Mouse (Mus musculus): ENCODE measurements around the gene Zcchc18.
"Not testable (repeated sequence)": the region's sequence is repeated elsewhere in the genome, so short reads cannot be mapped to it uniquely, and the experiment has no call there.

The Zcchc18 gene

DNA sequence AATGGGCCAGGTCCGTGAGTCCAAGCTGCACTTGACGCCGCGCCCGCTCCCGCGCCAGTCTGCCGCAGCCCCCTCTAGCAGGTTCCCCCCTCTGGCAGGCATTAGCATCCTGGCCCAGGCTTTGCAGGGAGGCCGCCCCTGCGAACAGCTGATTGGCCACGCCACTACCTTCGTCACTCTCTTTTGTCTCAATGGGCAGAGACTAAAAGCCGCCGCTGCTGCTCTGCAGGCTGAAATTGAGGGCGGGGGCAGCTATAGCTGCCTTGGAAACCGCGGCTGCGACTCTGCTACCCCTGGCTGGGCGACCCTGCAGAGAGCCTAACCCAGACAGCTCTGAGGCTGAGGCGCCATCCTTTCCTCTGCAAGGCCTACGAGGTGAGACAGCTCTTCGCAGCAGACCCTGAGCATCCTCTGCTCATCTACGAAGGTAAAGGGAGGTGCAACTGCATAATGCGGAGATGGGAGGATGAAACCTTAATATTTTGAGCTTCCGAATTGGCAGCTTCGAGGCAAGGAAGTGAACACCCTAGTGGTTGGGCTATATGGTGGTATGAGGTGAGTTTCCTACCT lies at the start of gene Zcchc18:
Gene Zcchc18, plus strand, starts transcription at position 178 of the 570 bp plus-strand sequence.
- peak; percentile 68 for DNase-seq

DNA sequence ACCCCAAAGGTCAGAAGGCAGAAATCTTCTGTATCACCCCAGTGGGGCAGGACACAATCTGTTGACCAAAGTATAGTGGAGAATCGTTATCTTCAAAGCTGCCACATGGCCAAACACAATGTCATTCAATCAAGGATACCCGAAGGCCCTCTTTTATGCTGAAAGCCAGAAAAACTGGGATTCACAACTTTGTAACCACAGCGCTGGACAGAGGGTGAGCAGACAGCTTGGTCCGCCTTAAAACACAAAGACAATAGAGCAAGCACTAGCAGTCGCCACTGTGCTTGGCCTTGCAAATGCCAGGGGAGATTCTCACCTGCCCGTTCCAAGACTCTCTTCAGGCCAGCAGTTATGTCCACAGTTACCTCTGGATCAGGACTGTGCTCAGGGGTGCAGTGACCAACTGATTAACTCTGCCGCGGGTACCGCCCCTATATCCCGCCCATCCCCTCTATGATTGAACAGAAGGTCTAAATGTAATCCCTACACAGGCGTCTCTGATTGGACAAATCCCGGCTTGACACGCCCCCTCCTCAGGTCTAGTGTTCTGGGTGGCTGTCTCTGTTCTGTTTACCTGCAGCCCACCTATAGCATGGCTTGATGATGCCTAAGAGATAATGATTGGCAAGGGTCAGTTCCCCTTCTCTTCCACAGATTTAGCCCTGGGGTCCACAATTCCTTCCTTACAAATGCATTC lies 35.2 kb upstream of the Zcchc18 start:
- peak; percentile 4 for DNase-seq

GRCm38 (mm10) chrX:136958300-136958699 lies 34.7 kb upstream of the Zcchc18 start:
- DNase-seq, result not testable (repeated sequence)

- peak; percentile 14 for DNase-seq
These were observed 33.3 kb upstream of the Zcchc18 start for GRCm38 (mm10) chrX:136959688-136960087.

DNA sequence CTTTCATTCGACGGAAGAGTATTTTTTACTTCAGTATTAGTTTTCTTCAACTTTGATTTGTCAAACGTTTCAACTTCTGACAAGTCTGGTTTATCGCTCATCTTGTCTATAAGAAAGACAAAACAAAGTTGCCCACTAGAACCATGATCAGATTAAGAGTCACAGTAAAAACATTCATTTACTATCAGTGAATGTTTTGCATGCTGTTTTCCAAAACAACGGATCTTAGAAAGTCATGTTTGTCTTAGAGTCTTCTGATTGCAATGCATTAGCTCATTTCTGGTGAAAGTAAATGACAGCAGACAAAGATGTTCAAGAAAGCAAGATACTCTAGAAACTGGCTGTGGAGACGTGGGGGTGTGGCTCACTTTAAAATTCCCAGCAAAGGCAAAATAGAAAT lies 17.6 kb upstream of the Zcchc18 start, which contains the start of gene Tmsb15b2:
Gene Tmsb15b2, minus strand, starts transcription at position 101 of the 400 bp plus-strand sequence.
- DNase-seq, result not testable (repeated sequence)

- DNase-seq, result peak; percentile 80
These were observed 16.4 kb upstream of the Zcchc18 start, which contains the start of the genes Tmsb15l and Tmsb15b1 for GRCm38 (mm10) chrX:136976424-136977084. Gene Tmsb15l, minus strand, starts transcription at chrX:136976869. Gene Tmsb15b1, minus strand, starts transcription at chrX:136976874.

GRCm38 (mm10) chrX:136978616-136979015 lies 14.3 kb upstream of the Zcchc18 start:
- DNase-seq, result no peak

DNA sequence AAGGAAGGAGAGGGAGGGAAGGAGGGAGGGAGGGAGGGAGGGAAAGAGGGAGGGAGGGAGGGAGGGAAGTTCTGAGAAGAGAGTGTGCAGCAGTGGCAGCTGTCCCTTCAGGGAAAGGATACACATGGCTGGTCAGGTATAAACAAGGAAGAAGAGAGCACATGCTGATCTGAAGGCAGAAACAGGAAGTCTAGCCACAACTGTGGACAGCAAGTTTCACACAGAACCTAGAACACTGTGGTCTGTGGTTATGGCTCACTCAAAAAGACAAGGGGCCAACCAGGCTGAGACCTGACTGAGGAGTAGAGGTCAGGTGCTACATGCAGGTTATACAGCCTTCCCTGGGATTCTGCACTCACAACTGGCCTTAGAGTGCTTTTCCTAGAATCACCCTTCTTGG lies 6.9 kb upstream of the Zcchc18 start:
- no peak for DNase-seq

GRCm38 (mm10) chrX:136991274-136991673 lies 1.7 kb upstream of the Zcchc18 start:
- DNase-seq, result no peak

- DNase-seq, result no peak
These were observed 577 bp upstream of the Zcchc18 start for GRCm38 (mm10) chrX:136992191-136992965.

GRCm38 (mm10) chrX:136993641-136994040 lies 686 bp downstream of the Zcchc18 start:
- no peak for DNase-seq

DNA sequence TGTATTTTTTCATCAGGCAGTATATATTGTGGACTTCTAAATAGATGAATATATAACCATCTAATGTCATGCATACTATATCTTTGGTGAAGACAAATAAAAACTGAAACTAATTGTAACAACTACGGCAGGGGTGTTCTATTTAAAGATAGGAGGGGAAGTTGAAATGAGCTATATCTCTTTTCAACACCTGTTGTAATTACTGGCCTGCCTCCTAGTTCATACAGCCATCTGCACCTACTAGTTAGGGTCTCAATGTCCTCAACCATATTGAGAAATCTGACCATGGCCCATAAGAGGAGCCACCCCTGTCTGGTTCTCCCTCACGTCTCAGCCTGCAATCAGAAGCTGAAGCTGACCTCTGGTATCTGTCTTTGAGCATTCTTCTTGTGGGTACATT lies 3.3 kb downstream of the Zcchc18 start:
- DNase-seq, result no peak

- peak; percentile 46 for DNase-seq
These were observed 22.2 kb downstream of the Zcchc18 start for GRCm38 (mm10) chrX:137015099-137015709.

DNA sequence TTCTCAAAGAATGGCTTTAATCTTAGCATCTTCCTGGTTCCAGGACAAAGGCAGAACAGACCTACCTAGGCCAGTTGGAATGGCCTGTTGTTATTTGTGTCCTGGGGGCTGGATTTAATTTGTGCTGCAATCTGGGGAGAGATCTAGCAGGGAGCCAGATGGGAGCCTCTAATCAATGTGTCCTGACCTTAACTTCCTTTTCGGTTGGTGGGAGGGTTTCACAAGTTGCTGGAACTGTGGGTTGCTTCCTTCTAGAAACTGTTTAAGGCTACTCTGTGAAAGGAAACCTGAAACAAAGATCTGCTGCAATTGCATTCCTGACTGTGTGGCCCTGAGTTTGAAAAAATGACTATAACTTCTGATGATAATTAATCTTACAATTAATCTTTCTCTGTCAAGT lies 24.7 kb downstream of the Zcchc18 start:
- DNase-seq, result no peak

- peak; percentile 63 for DNase-seq
These were observed 26.4 kb downstream of the Zcchc18 start for GRCm38 (mm10) chrX:137019310-137019709.

GRCm38 (mm10) chrX:137030916-137031315 lies 38.0 kb downstream of the Zcchc18 start:
- DNase-seq, result no peak

DNA sequence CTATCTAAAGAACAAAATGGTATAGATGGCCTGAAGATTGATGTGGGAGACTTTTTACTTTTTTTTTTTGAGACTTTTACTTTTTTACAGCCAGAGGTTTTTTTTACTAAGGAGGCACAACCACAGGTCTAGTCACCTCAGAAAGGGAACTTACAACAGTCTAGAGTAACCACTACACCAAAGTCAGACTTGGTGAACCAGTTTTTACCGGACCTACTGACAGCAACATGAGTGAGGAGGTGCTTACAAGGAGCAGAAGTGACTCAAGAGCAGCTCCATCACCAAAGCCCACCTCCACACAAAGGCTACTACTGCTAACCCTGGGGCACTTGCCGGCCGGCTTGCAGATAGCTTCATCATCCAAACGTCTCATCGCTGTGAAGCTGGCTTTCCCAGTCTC lies 38.8 kb downstream of the Zcchc18 start:
- DNase-seq, result no peak

GRCm38 (mm10) chrX:137034322-137034721 lies 41.4 kb downstream of the Zcchc18 start:
- DNase-seq, result no peak

DNA sequence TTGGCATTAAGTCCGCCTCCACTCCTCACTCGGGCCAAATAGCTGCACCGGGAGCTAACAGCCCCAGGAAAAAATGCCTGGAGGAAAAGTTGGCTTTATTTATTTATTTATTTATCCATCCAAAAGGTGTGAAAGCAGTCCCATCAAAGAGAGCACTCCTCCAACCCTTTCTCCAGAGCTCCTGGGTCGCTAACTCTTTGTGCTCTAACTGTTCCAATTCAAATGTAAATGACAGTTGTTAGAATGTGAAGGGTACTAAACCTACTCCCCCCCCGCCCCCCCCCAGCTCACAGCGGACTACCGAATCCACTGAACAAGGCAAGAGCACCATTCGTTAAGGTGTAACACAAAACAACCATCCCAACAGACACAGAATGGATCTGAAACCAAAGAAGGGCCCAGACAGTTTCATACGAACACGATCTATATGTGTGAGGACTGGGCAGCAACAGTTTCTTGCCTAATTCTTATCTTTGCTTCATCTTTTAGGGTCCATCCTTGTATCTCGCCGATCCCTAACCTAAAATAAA lies 44.6 kb downstream of the Zcchc18 start:
- no peak for DNase-seq

DNA sequence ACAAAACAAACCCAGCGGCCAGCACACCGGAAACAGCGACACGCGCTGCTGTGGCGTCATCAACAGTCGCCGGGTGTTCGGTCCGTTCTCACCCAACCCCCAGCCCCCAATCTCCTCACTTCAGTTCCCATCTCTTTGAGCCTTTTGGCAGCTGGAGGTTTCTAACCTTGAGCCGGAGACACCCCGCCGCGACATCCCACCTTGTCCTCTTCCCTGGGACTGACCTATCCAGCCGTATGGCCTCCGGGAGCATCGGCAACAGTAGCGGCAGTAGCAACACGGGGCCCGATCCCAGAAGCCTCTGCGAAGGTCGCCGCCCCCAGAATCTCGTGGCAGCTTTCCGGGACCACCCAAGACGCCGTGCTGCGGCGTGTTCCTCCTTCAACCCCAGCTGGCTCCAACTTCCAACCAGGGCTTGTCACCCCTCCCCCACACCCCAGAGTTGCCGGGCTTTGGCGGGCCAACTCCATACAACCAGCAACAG lies 45.1 kb downstream of the Zcchc18 start, which contains the start of gene Slc25a53:
Gene Slc25a53, minus strand, starts transcription at position 303 of the 484 bp plus-strand sequence.
- peak; percentile 84 for DNase-seq

GRCm38 (mm10) chrX:137038502-137038901 lies 45.5 kb downstream of the Zcchc18 start:
- DNase-seq, result no peak
